Mouse (Mus musculus): ENCODE results near the gene 1600002K03Rik. TPM values are rescaled to one million over a fixed set of nuclear protein-coding genes. Genes with fewer than 3 reads are reported as not detected.

1600002K03Rik gene
- polyA plus RNA-seq, 1 experiment from 2014 or later = 10.7 TPM

DNA sequence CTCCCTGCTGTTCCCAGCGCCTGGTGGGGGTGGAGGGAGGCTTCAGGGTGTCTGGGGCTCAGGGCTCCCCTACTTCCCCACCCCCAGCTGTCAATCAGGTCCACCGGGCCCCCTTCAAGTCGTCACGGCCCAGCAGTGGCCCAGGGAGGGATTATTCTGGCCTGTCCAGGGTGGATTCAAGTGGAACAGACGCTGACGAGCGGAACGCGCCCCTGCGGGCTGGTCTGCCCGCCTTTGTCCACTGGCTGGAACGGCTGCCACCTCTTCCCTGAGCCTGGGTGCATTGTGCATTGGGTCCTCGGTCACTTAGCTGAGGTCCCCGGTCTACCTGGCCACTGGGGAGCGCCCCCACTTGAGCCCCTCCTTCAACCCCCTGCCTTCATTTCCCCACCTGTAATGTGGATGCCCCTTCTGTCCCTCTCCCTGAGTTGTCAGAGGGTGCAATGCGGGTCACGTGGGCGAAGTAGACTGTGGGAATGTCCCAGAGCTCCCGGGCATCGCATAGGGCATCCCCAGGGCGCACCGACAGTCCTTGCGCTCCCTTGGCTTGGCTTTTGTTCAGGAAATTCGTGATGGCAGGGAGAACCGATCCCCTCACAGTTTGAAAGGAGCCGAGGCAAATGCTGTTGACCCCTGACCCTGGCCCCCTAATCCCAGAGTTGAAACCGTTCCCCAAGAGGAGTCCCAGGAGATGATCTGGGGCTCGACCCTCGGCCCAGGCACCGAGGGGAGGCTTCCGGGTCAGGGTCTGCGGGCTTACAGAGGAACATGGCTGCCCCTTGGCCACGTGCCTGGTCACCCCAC is 24.2 kb downstream of the 1600002K03Rik start:
- no peaks in the 10 kb centered on the region for H3K9me3 ChIP-seq (replicated peaks; ENCODE audit: control insufficient read depth, low read length)
- no peak for ATAC-seq (replicated peaks; ENCODE audit: extremely low read depth, insufficient read depth, low FRiP score)

DNA sequence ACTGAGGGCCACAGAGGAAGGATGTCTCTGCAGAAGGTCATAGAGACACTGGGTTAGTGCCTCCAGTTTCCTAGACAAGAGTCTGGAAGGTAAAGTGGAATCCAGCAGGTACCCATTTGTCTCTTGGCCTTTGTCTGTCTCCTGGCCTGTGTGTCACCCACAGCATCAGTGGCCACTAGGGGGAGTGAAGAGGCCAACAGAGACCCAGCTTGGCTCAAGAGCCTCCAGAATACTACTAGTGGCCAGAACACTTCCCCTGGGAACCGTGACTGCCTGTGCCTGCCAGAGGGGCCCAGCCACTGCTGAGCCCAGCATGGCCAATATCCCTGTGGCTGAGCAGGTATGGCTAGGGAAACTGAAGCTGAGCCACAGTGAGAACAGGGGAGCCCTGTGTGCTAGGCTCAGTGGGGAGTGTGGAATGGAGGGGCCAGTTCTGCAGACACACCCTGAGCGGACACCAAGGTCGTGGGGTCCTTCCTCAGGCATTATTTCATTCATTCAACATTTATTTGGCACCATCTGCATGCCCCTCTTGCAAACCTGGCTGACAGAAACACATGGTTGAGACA is 26.8 kb downstream of the 1600002K03Rik start:
- H3K9ac ChIP-seq (ENCODE audit: low read length) = no peak overlapping the region
- H3K36me3 ChIP-seq (ENCODE audit: control insufficient read depth, insufficient read depth) = no peaks in the 10 kb centered on the region
- WGBS = 50% methylated on average over 3 of the region's 3 CpGs
- H3K27me3 ChIP-seq (ENCODE audit: control insufficient read depth, insufficient read depth, low read length) = 0 out of 2 replicates have a peak, but pooled peaks cover 4% of the 10 kb centered on the region
- ATAC-seq (replicated peaks; ENCODE audit: extremely low read depth, insufficient read depth, low FRiP score) = peak; percentile 82
- no peaks in the 10 kb centered on the region for H3K9me3 ChIP-seq (replicated peaks; ENCODE audit: control insufficient read depth, low read length)
- H3K27ac ChIP-seq (ENCODE audit: low read length) = no peak overlapping the region
- no peak overlapping the region for H3K4me3 ChIP-seq (ENCODE audit: low read length)
- H3K4me2 ChIP-seq (ENCODE audit: low read depth, low read length) = no peak overlapping the region
- H3K4me1 ChIP-seq (ENCODE audit: control insufficient read depth, insufficient read depth, low read length) = peaks cover 2% of the 10 kb centered on the region

More for the DNA sequence above, 24.2 kb downstream of the 1600002K03Rik start:
- peaks cover 10% of the 10 kb centered on the region; the same call in 1 of the 2 replicates for H3K27me3 ChIP-seq (ENCODE audit: control insufficient read depth, insufficient read depth, low read length)
- H3K27ac ChIP-seq (ENCODE audit: low read length) = no peak overlapping the region
- 75% methylated on average over 31 of the region's 33 CpGs for WGBS
- H3K36me3 ChIP-seq (ENCODE audit: control insufficient read depth, insufficient read depth) = no peaks in the 10 kb centered on the region
- H3K9ac ChIP-seq (ENCODE audit: low read length) = no peak overlapping the region
- H3K4me1 ChIP-seq (ENCODE audit: control insufficient read depth, insufficient read depth, low read length) = peaks cover 2% of the 10 kb centered on the region
- no peak overlapping the region for H3K4me2 ChIP-seq (ENCODE audit: low read depth, low read length)
- H3K4me3 ChIP-seq (ENCODE audit: low read length) = no peak overlapping the region

DNA sequence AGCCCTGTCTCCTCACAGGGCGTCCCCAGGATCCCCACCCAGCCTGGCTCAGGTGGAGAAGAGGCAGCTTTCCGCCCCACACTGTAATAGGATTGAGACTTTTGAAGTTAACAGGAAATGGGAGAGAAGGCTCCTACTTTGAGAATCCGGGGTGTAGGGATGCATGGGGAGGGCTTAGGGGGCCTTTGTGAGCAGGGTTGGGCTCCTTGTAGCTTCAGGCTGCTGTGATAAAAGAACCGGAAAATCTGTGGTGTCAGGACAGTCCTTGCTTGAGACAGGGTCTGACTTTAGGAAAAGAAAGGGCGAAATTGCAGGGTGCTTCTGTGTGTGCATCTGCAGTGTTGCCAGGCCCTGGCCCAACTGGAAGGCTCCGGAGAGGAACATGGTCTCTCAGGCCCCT is 27.7 kb downstream of the 1600002K03Rik start:
- no peak overlapping the region for H3K4me2 ChIP-seq (ENCODE audit: low read depth, low read length)
- H3K9ac ChIP-seq (ENCODE audit: low read length) = no peak overlapping the region
- H3K27me3 ChIP-seq (ENCODE audit: control insufficient read depth, insufficient read depth, low read length) = 0 out of 2 replicates have a peak, but pooled peaks cover 4% of the 10 kb centered on the region
- ATAC-seq (replicated peaks; ENCODE audit: extremely low read depth, insufficient read depth, low FRiP score) = no peak
- H3K4me1 ChIP-seq (ENCODE audit: control insufficient read depth, insufficient read depth, low read length) = peaks cover 2% of the 10 kb centered on the region
- H3K4me3 ChIP-seq (ENCODE audit: low read length) = no peak overlapping the region
- H3K9me3 ChIP-seq (replicated peaks; ENCODE audit: control insufficient read depth, low read length) = no peaks in the 10 kb centered on the region
- WGBS = 64% methylated on average over 6 of the region's 6 CpGs
- no peaks in the 10 kb centered on the region for H3K36me3 ChIP-seq (ENCODE audit: control insufficient read depth, insufficient read depth)
- H3K27ac ChIP-seq (ENCODE audit: low read length) = no peak overlapping the region

DNA sequence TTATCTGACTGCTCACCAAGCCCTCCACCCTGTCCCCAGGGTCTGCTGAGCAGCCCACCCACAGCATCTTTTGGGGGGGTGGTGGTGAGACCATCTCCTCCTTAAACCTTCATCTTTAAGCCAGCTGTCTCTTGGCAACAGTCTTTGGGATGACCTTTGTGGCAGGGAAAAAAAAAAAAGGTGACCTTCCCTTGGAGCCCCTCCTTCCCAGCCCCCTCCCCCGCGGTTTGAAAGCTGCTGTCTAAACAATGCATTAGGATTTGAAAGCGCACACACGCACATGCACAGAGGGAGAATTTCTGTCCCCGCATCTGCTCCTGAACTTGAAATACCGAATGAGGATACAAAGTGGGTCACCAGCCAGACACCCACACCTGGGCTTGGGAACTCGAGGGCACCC is 31.3 kb downstream of the 1600002K03Rik start:
- 35% methylated on average over 7 of the region's 7 CpGs for WGBS
- H3K9me3 ChIP-seq (replicated peaks; ENCODE audit: control insufficient read depth, low read length) = no peaks in the 10 kb centered on the region
- H3K36me3 ChIP-seq (ENCODE audit: control insufficient read depth, insufficient read depth) = no peaks in the 10 kb centered on the region
- H3K4me2 ChIP-seq (ENCODE audit: low read depth, low read length) = no peak overlapping the region
- no peaks in the 10 kb centered on the region; the same call in 1 of the 2 replicates for H3K27me3 ChIP-seq (ENCODE audit: control insufficient read depth, insufficient read depth, low read length)
- no peak for ATAC-seq (replicated peaks; ENCODE audit: extremely low read depth, insufficient read depth, low FRiP score)
- H3K4me3 ChIP-seq (ENCODE audit: low read length) = no peak overlapping the region
- no peak overlapping the region for H3K27ac ChIP-seq (ENCODE audit: low read length)
- H3K9ac ChIP-seq (ENCODE audit: low read length) = no peak overlapping the region
- peaks cover 3% of the 10 kb centered on the region for H3K4me1 ChIP-seq (ENCODE audit: control insufficient read depth, insufficient read depth, low read length)

DNA sequence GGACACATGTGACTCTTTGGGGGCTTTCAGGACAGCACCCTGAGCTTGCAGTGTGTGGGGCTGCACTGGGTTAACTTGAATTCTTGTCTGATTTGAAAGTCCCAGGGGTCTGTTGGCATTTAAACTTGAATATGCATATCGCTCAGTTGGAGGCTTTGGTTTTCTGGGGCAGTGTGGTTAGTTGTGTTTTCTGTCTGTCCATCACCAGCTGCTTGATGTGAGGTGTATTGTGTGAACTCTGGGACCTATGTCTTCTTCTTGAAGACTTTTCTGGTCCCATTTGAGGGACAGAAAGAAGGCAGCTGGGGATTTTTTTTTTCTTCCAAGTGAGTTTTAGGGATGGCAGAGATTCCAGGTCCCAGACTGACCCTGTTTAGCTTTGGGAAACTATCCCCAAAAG is 34.5 kb downstream of the 1600002K03Rik start:
- H3K27me3 ChIP-seq (ENCODE audit: control insufficient read depth, insufficient read depth, low read length) = no peaks in the 10 kb centered on the region; the same call in 1 of the 2 replicates

DNA sequence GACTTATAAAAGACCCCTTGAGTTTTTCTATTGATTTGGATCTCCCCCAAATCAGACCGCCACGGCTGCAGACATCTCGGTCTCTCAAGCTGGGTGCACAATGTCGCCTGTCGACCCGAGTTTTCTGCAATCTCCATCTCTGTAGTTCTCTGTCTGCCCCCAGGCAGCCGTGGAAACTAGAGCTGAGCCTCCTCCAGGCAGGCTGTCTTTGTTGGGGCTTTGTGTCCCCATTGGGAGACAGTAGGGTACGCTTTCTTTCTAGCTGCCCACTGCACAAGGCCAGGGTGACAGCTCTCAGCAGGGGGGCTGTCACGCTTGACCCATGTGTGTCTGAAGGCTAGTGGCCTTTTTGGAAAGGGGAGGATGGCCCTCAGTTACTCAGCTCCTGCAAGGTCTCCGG is 34.9 kb downstream of the 1600002K03Rik start:
- WGBS = 74% methylated on average over 10 of the region's 10 CpGs
- no peak for ATAC-seq (replicated peaks; ENCODE audit: extremely low read depth, insufficient read depth, low FRiP score)
- no peaks in the 10 kb centered on the region for H3K9me3 ChIP-seq (replicated peaks; ENCODE audit: control insufficient read depth, low read length)
- H3K36me3 ChIP-seq (ENCODE audit: control insufficient read depth, insufficient read depth) = no peaks in the 10 kb centered on the region
- H3K4me1 ChIP-seq (ENCODE audit: control insufficient read depth, insufficient read depth, low read length) = 0 out of 2 replicates have a peak, but pooled peaks cover 2% of the 10 kb centered on the region
- H3K27me3 ChIP-seq (ENCODE audit: control insufficient read depth, insufficient read depth, low read length) = no peaks in the 10 kb centered on the region; the same call in 1 of the 2 replicates
- H3K27ac ChIP-seq (ENCODE audit: low read length) = no peak overlapping the region
- H3K9ac ChIP-seq (ENCODE audit: low read length) = no peak overlapping the region
- H3K4me2 ChIP-seq (ENCODE audit: low read depth, low read length) = no peak overlapping the region
- H3K4me3 ChIP-seq (ENCODE audit: low read length) = no peak overlapping the region

More for the DNA sequence above, 34.5 kb downstream of the 1600002K03Rik start:
- Histone ChIP-seq H3K4me3 (ENCODE audit: low read length) (no peak overlapping the region), H3K36me3 (ENCODE audit: control insufficient read depth, insufficient read depth) (no peaks in the 10 kb centered on the region), H3K9ac (ENCODE audit: low read length) (no peak overlapping the region), H3K4me1 (ENCODE audit: control insufficient read depth, insufficient read depth, low read length) (0 out of 2 replicates have a peak, but pooled peaks cover 2% of the 10 kb centered on the region), H3K9me3 (replicated peaks; ENCODE audit: control insufficient read depth, low read length) (no peaks in the 10 kb centered on the region), H3K27ac (ENCODE audit: low read length) (no peak overlapping the region), H3K4me2 (ENCODE audit: low read depth, low read length) (no peak overlapping the region)
- WGBS = 81% methylated on average over 1 of the region's 1 CpGs
- no peak for ATAC-seq (replicated peaks; ENCODE audit: extremely low read depth, insufficient read depth, low FRiP score)

DNA sequence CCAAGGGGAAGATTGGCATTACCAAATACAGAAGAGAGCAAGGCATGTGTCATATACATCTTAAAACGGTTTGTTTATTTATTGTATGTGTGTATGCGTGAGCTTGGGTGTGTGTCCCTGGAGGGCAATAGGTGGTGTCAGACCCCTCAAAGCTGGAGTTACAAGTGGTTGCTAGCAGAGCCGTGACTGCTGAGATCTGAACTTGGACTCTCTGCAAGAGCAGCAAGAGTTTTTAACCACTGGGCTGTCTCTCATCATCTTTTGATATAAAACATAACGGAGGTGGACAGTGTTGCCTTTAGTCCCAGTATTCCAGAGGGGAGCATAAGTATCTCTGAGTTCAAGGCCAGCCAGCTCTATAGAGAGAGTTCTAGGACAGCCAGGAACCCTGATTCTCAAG is 35.5 kb downstream of the 1600002K03Rik start:
- Histone ChIP-seq H3K9ac (ENCODE audit: low read length) (no peak overlapping the region), H3K9me3 (replicated peaks; ENCODE audit: control insufficient read depth, low read length) (no peaks in the 10 kb centered on the region), H3K4me1 (ENCODE audit: control insufficient read depth, insufficient read depth, low read length) (0 out of 2 replicates have a peak, but pooled peaks cover 2% of the 10 kb centered on the region), H3K27ac (ENCODE audit: low read length) (no peak overlapping the region), H3K27me3 (ENCODE audit: control insufficient read depth, insufficient read depth, low read length) (no peaks in the 10 kb centered on the region; the same call in 1 of the 2 replicates), H3K4me2 (ENCODE audit: low read depth, low read length) (no peak overlapping the region), H3K36me3 (ENCODE audit: control insufficient read depth, insufficient read depth) (no peaks in the 10 kb centered on the region), H3K4me3 (ENCODE audit: low read length) (no peak overlapping the region)
- ATAC-seq (replicated peaks; ENCODE audit: extremely low read depth, insufficient read depth, low FRiP score) = no peak
- WGBS = 76% methylated on average over 4 of the region's 4 CpGs

DNA sequence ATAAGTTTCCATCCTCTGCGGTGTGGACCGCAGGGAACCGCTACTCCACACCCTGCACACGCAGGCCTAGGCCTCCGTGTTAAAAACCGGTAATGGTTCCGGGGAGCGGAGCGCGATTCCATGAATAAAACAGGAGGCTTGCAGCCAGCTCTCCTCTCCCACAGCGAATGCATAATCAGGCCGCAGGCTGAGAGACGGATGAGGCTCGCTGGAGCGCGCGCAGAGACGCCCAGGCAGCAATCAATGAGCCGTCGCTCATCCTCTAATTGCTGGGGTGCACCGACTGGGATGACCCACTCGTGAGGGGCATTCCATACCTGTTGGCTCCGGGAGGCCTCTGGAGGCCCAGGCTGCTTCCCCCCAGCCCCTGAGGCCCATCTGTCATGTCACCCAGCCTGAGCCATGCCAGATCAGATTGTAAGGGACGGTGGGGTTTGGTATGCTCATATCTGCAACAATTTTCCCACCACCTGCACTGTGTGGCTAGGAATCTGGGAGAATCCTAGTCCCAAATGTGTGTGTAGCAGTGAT is 36.2 kb downstream of the 1600002K03Rik start:
- Histone ChIP-seq H3K4me3 (ENCODE audit: low read length) (no peak overlapping the region), H3K9ac (ENCODE audit: low read length) (peak overlapping the region; percentile 50; the same call in 1 of the 2 replicates), H3K9me3 (replicated peaks; ENCODE audit: control insufficient read depth, low read length) (no peaks in the 10 kb centered on the region), H3K27me3 (ENCODE audit: control insufficient read depth, insufficient read depth, low read length) (no peaks in the 10 kb centered on the region; the same call in 1 of the 2 replicates), H3K4me1 (ENCODE audit: control insufficient read depth, insufficient read depth, low read length) (0 out of 2 replicates have a peak, but pooled peaks cover 2% of the 10 kb centered on the region), H3K4me2 (ENCODE audit: low read depth, low read length) (no peak overlapping the region), H3K27ac (ENCODE audit: low read length) (no peak overlapping the region), H3K36me3 (ENCODE audit: control insufficient read depth, insufficient read depth) (no peaks in the 10 kb centered on the region)
- 29% methylated on average over 24 of the region's 24 CpGs for WGBS
- ATAC-seq (replicated peaks; ENCODE audit: extremely low read depth, insufficient read depth, low FRiP score) = no peak

Measured in heart, embryonic 16.5 days (tissue).